Mouse (Mus musculus) lung, adult 18-20 months (tissue): ENCODE measurements around the gene Pla2g4f.

Experiments
- DNase-seq, 2 experiments: peaks; one replicate each; pipeline ENCODE4 v3.0.0; 2022; ENCODE audit warnings: mixed read lengths in 2 of 2

Pla2g4f gene

GRCm38 (mm10) chr2:120313976-120314375 lies at the start of gene Pla2g4f:
TSS of gene Pla2g4f (minus strand) at chr2:120314165.
- DNase-seq, result peak; percentile 72 to 77

DNA sequence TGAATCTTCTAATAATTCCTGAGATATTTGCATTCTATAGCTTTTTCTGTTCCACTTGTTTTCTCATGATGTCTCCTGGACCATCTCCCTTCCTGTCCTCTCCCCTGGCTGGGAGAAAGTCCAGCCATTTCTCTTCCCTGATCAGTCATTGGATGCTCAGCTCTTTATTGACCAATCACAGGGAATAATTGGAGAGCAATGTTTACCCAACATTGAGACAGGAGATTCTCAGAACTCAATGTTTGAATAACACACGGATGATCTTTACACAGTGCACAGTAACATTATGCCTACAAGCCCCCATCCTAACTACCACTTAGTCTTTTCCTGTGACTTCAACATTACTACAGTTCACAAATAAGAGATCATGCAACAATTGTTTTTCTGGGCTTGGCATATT lies 46.5 kb upstream of the Pla2g4f start:
- DNase-seq, result no peak

- peak; percentile 89 to 92 for DNase-seq
These were observed 39.0 kb upstream of the Pla2g4f start, which contains the start of gene Vps39 for GRCm38 (mm10) chr2:120352682-120353646. TSS of gene Vps39 (minus strand) at chr2:120353137.

DNA sequence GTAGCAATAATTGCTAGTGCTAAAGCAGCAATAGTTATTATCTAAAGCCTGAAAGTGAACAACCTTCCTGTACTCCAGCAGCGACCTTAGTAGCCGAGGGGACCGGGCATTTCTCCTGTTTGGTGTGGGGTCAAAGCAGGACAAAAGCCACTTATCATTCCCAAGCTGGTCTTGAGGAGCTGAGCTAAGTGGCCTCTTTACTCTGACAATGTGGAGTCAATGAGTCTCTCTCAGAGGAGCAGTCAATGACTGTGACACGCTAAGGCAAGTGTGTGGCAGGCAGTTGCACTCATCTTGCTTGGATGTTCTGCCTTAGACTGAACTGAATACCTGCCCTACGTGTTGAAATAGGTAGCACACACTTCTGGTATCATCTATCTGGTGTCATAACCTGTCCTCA lies 37.4 kb upstream of the Pla2g4f start:
- peak; percentile 30 to 65 for DNase-seq

- DNase-seq, result peak; percentile 45 to 53
These were observed 34.2 kb upstream of the Pla2g4f start for GRCm38 (mm10) chr2:120348120-120348519.

- no peak for DNase-seq
These were observed 27.8 kb upstream of the Pla2g4f start for GRCm38 (mm10) chr2:120341741-120342140.

GRCm38 (mm10) chr2:120337886-120338285 lies 23.9 kb upstream of the Pla2g4f start:
- DNase-seq, result no peak

GRCm38 (mm10) chr2:120331575-120331974 lies 17.6 kb upstream of the Pla2g4f start:
- no peak for DNase-seq

- DNase-seq, result no peak
These were observed 1.1 kb upstream of the Pla2g4f start for GRCm38 (mm10) chr2:120315077-120315476.

DNA sequence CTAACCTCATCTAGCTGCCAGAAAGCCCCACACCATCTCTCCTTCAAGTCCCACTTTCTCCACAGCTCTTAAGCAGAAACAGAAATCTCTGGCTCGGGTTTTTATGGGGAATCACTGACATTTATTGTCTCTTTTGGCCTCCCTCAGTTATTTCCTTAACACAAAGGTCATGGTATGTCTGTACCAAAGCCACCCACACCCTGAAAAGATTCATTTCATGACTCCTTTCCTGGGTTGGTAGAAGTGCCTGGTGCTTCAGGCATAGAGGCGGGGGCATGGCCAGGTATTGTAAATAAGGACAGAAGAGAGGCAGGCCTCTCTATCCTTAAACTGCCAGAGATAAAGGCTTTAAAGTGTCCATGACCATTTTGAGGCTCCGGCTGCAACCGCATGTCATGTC lies 522 bp upstream of the Pla2g4f start:
- no peak for DNase-seq

DNA sequence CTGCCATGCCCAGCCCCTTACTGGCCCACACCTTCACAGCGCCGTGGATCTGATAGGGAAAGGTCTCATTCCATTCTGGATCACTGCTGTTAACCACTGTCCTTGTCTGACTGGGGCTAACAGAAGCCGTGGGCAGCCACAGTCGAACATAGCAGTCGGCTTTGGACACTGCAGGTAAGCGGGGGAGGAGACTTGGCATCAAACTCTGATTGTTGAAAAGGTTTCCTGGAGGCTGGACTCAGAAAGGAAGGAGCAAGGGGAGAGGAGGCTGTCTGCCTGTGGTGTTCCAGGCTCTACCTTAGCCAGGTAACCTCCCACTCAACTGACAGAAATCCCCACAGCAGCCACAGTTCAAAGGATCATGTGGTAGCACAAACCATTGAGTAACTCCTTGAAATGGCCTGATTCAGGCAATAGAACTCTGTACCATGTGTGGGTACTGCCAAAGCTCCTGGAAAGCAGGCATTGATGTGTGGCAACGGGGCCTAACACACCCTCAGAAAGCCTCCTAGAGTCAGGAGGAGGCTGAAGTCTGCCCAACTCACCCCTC lies 1.6 kb downstream of the Pla2g4f start:
- DNase-seq, result peak; percentile 23 to 60

DNA sequence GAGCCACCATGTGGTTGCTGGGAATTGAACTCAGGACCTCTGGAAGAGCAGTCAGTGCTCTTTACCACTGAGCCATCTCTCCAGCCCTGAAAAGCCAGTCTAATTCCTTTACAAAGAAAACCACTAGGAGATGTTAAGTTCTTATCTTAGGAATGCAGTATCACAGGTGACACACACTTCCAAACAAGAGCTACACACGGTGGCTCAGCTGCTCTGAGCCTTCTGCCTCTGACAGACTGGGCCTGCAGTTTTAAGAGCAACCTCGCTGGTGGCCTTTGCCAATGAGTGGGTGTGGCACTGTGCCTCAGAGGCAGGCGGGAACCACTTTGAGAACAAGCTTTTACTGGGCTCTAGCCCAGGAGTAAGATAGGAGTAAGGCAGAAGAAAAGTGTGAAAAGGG lies 9.9 kb downstream of the Pla2g4f start:
- peak in 1 of 2 experiments; percentile 15 for DNase-seq

DNA sequence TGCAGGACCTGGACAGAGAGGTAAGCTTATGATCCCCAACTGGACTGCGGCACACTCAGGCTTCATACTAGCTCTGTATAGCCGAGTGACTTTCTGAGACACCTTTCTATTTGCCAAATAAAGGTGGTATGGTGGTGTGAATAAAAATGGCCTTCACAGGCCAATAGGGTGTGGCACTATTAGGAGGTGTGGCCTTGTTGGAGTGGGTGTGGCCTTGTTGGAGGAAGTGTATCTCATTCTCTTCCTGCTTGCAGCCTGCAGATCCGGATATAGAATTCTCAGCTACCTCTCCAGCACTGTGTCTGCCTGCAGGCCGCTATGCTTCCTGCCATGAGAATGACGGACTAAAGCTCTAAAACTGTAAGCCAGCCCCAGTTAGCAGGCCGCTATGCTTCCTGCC lies 12.9 kb downstream of the Pla2g4f start:
- DNase-seq, result no peak

- no peak for DNase-seq
These were observed 14.1 kb downstream of the Pla2g4f start for GRCm38 (mm10) chr2:120299866-120300265.

DNA sequence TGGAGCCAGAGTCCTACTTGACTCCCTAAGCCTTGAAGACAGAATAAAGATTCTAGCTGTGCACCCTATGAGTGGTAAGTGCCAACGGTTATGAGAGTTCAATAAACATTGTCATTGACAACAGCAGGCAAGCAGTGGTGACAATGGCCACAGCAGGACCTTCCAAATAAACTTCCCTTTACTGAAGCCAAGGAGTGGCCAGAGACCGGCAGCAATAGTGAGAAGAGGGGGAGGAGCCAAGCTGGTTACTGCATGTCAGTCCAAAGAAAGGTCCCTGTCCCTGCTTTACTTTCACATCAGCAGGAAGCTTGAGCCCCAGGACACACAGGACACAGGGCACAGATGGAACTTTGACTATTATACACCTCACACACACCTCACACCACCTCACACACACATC lies 17.8 kb downstream of the Pla2g4f start:
- DNase-seq, result no peak

GRCm38 (mm10) chr2:120291471-120292078 lies 22.4 kb downstream of the Pla2g4f start:
- no peak for DNase-seq

- no peak for DNase-seq
These were observed 25.0 kb downstream of the Pla2g4f start, which contains the start of gene Pla2g4d for GRCm38 (mm10) chr2:120288995-120289394. TSS of gene Pla2g4d (minus strand) at chr2:120289197.

DNA sequence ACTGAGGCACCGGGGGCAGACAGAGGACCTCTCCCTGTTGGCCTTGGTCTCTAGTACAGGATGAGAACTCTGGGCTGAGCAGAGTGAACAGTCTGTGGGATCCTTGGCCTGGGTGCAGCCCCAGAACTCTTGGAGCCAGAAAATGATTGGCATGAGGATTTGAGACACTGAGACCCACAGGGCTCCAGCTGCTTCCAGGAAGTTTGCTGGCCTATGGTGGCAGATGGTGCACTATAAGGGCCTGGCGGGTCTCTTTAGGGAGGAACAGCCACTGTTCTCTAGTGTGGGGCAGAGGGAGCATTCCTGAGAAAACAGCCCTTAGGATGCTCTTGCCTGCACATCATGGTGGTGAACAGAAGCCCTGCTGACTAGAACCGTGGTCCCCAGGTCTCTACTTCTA lies 25.6 kb downstream of the Pla2g4f start:
- no peak for DNase-seq

GRCm38 (mm10) chr2:120285639-120286038 lies 28.3 kb downstream of the Pla2g4f start:
- DNase-seq, result no peak

GRCm38 (mm10) chr2:120284705-120285104 lies 29.3 kb downstream of the Pla2g4f start:
- no peak for DNase-seq

- DNase-seq, result no peak
These were observed 29.9 kb downstream of the Pla2g4f start for GRCm38 (mm10) chr2:120284094-120284493.

- DNase-seq, result peak in 1 of 2 experiments; percentile 2
These were observed 30.4 kb downstream of the Pla2g4f start for GRCm38 (mm10) chr2:120283550-120283949.

DNA sequence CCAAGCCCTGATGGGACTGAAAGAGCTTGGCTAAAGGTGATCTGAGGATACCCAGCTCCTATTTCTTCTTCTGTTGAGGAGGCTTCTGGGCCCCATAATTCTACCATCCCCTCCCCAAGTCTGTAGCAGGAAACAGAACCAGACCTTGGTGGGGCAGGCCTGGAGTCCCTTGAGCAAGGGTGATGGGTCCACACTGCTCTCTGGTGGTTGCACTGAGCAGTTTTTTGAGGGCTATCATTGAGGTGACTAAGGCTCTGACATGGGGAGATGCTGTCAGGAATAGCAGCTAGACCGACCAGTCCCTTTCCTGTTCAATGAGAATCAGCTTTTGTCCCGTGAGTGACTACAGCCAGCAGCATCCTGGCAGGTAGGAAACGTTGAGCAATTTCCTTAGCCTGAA lies 32.7 kb downstream of the Pla2g4f start:
- DNase-seq, result no peak

GRCm38 (mm10) chr2:120279961-120280360 lies 34.0 kb downstream of the Pla2g4f start:
- peak; percentile 30 to 42 for DNase-seq
